Mouse (Mus musculus): ENCODE measurements around the gene Paqr5. TPM values are rescaled to one million over a fixed set of nuclear protein-coding genes. Genes with fewer than 3 reads are reported as not detected.

The Paqr5 gene
- polyA plus RNA-seq, 1 experiment from 2014 or later: 18.7 TPM

- ATAC-seq (ENCODE audit: insufficient number of reproducible peaks, insufficient read depth, low FRiP score, low read depth): peak; percentile 91
- peak overlapping the region; percentile 5; the same call in 1 of the 2 replicates for H3K4me2 ChIP-seq (replicated peaks; ENCODE audit: low read depth, low read length)
- WGBS: 67% methylated on average over 6 of the region's 6 CpGs
Observed at GRCm38 (mm10) chr9:61999653-62000420, 26.8 kb downstream of the Paqr5 start.

GRCm38 (mm10) chr9:61997860-61998259, 28.8 kb downstream of the Paqr5 start:
- Histone ChIP-seq H3K27ac (ENCODE audit: low read length) (peak overlapping the region; percentile 85; the same call in 1 of the 2 replicates), H3K27me3 (ENCODE audit: control insufficient read depth, insufficient read depth, low read length) (no peaks in the 10 kb centered on the region), H3K4me1 (ENCODE audit: control insufficient read depth, insufficient read depth, low read length) (peaks cover 7% of the 10 kb centered on the region; the same call in 1 of the 2 replicates), H3K9ac (replicated peaks; ENCODE audit: low read depth, low read length) (no peak overlapping the region), H3K4me2 (replicated peaks; ENCODE audit: low read depth, low read length) (no peak overlapping the region), H3K4me3 (ENCODE audit: low read depth, low read length) (no peak overlapping the region), H3K36me3 (ENCODE audit: control insufficient read depth, insufficient read depth, low read length) (no peaks in the 10 kb centered on the region), H3K9me3 (ENCODE audit: control insufficient read depth, low read depth, low read length) (no peaks in the 10 kb centered on the region)
- no peak for ATAC-seq (ENCODE audit: insufficient number of reproducible peaks, insufficient read depth, low FRiP score, low read depth)
- 28% methylated on average over 6 of the region's 6 CpGs for WGBS

More at GRCm38 (mm10) chr9:61999653-62000420, 26.8 kb downstream of the Paqr5 start:
- H3K4me3 ChIP-seq (ENCODE audit: low read depth, low read length): no peak overlapping the region
- H3K4me1 ChIP-seq (ENCODE audit: control insufficient read depth, insufficient read depth, low read length): peaks cover 7% of the 10 kb centered on the region; the same call in 1 of the 2 replicates
- no peaks in the 10 kb centered on the region for H3K27me3 ChIP-seq (ENCODE audit: control insufficient read depth, insufficient read depth, low read length)
- no peaks in the 10 kb centered on the region for H3K9me3 ChIP-seq (ENCODE audit: control insufficient read depth, low read depth, low read length)
- no peak overlapping the region for H3K9ac ChIP-seq (replicated peaks; ENCODE audit: low read depth, low read length)
- peak overlapping the region; percentile 85 for H3K27ac ChIP-seq (ENCODE audit: low read length)
- no peaks in the 10 kb centered on the region for H3K36me3 ChIP-seq (ENCODE audit: control insufficient read depth, insufficient read depth, low read length)

- WGBS: 51% methylated on average over 4 of the region's 4 CpGs
- ATAC-seq (ENCODE audit: insufficient number of reproducible peaks, insufficient read depth, low FRiP score, low read depth): no peak
- no peak overlapping the region for H3K9ac ChIP-seq (replicated peaks; ENCODE audit: low read depth, low read length)
- H3K4me1 ChIP-seq (ENCODE audit: control insufficient read depth, insufficient read depth, low read length): peaks cover 2% of the 10 kb centered on the region; the same call in 1 of the 2 replicates
- H3K4me2 ChIP-seq (replicated peaks; ENCODE audit: low read depth, low read length): no peak overlapping the region
- no peak overlapping the region for H3K4me3 ChIP-seq (ENCODE audit: low read depth, low read length)
- no peaks in the 10 kb centered on the region for H3K9me3 ChIP-seq (ENCODE audit: control insufficient read depth, low read depth, low read length)
- H3K36me3 ChIP-seq (ENCODE audit: control insufficient read depth, insufficient read depth, low read length): no peaks in the 10 kb centered on the region
- H3K27ac ChIP-seq (ENCODE audit: low read length): no peak overlapping the region
- H3K27me3 ChIP-seq (ENCODE audit: control insufficient read depth, insufficient read depth, low read length): no peaks in the 10 kb centered on the region
Observed at GRCm38 (mm10) chr9:61991158-61991557, 35.5 kb downstream of the Paqr5 start.

DNA sequence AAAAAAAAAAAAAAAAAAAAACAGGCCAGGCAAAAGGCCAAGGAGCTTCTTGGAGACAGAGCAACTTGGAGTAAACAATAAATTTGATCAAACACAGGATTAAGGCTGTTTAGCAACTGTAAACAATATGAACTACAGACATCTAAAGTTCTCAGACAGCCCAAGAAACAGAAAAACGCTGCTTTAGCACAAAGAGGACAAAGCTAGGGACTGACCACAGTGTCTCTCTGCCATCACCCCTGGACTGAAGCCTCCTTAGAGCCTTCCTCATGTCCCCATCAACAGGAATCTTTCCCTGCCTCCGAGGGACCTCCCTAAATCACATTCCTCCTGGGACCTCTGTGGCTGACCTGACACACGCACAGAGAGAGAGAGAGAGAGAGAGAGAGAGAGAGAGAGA, 35.9 kb downstream of the Paqr5 start:
- H3K4me2 ChIP-seq (replicated peaks; ENCODE audit: low read depth, low read length): no peak overlapping the region
- no peak overlapping the region for H3K9ac ChIP-seq (replicated peaks; ENCODE audit: low read depth, low read length)
- no peaks in the 10 kb centered on the region for H3K9me3 ChIP-seq (ENCODE audit: control insufficient read depth, low read depth, low read length)
- H3K27me3 ChIP-seq (ENCODE audit: control insufficient read depth, insufficient read depth, low read length): no peaks in the 10 kb centered on the region
- WGBS: 33% methylated on average over 3 of the region's 3 CpGs
- H3K4me1 ChIP-seq (ENCODE audit: control insufficient read depth, insufficient read depth, low read length): peaks cover 2% of the 10 kb centered on the region; the same call in 1 of the 2 replicates
- no peak overlapping the region for H3K4me3 ChIP-seq (ENCODE audit: low read depth, low read length)
- no peak overlapping the region for H3K27ac ChIP-seq (ENCODE audit: low read length)
- no peaks in the 10 kb centered on the region for H3K36me3 ChIP-seq (ENCODE audit: control insufficient read depth, insufficient read depth, low read length)
- ATAC-seq (ENCODE audit: insufficient number of reproducible peaks, insufficient read depth, low FRiP score, low read depth): no peak

- peaks cover 2% of the 10 kb centered on the region; the same call in 1 of the 2 replicates for H3K4me1 ChIP-seq (ENCODE audit: control insufficient read depth, insufficient read depth, low read length)
- no peak overlapping the region for H3K9ac ChIP-seq (replicated peaks; ENCODE audit: low read depth, low read length)
- H3K4me3 ChIP-seq (ENCODE audit: low read depth, low read length): no peak overlapping the region
- WGBS: 85% methylated on average over 7 of the region's 7 CpGs
- H3K27me3 ChIP-seq (ENCODE audit: control insufficient read depth, insufficient read depth, low read length): no peaks in the 10 kb centered on the region
- no peak overlapping the region for H3K27ac ChIP-seq (ENCODE audit: low read length)
- H3K36me3 ChIP-seq (ENCODE audit: control insufficient read depth, insufficient read depth, low read length): no peaks in the 10 kb centered on the region
- H3K9me3 ChIP-seq (ENCODE audit: control insufficient read depth, low read depth, low read length): no peaks in the 10 kb centered on the region
- no peak for ATAC-seq (ENCODE audit: insufficient number of reproducible peaks, insufficient read depth, low FRiP score, low read depth)
- no peak overlapping the region for H3K4me2 ChIP-seq (replicated peaks; ENCODE audit: low read depth, low read length)
Observed at GRCm38 (mm10) chr9:61986055-61986454, 40.6 kb downstream of the Paqr5 start.

DNA sequence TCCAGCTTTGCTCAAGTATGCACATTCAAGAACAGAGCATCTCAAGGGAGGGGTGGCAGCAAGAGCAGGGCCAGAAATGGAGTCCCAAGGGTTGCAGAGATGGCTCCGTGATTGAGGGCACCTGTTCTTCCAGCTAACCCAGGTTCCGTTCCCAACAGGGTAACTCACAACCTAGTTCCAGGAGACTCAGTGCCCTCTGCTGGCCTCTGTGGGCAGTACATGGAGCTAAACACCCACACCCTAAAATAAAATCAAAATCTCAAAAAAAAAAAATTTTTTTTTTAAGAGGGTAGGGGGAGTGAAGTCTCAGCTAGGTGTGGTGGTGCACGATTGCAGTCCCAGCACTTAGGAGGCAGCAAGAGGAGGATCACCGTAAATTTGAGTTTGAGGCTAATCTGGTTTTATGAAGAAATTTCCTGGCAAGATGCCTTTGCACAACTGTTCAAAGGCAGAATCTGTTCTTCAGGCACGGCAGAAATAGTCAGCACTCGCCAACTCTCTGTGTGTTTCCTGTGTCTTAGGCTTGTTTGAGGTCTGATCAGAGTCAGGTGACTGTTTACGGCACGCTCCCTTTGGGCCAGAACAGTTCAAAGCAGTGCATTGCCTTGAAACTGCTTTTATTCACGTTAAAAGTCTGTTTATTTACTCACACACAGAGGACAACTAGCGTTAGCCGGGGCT, 41.3 kb downstream of the Paqr5 start:
- Histone ChIP-seq H3K27ac (ENCODE audit: low read length) (no peak overlapping the region), H3K36me3 (ENCODE audit: control insufficient read depth, insufficient read depth, low read length) (no peaks in the 10 kb centered on the region), H3K4me1 (ENCODE audit: control insufficient read depth, insufficient read depth, low read length) (no peaks in the 10 kb centered on the region), H3K27me3 (ENCODE audit: control insufficient read depth, insufficient read depth, low read length) (no peaks in the 10 kb centered on the region), H3K4me3 (ENCODE audit: low read depth, low read length) (no peak overlapping the region), H3K9me3 (ENCODE audit: control insufficient read depth, low read depth, low read length) (no peaks in the 10 kb centered on the region), H3K4me2 (replicated peaks; ENCODE audit: low read depth, low read length) (no peak overlapping the region), H3K9ac (replicated peaks; ENCODE audit: low read depth, low read length) (no peak overlapping the region)
- no peak for ATAC-seq (ENCODE audit: insufficient number of reproducible peaks, insufficient read depth, low FRiP score, low read depth)
- 56% methylated on average over 11 of the region's 11 CpGs for WGBS

- Histone ChIP-seq H3K36me3 (ENCODE audit: control insufficient read depth, insufficient read depth, low read length) (no peaks in the 10 kb centered on the region), H3K9ac (replicated peaks; ENCODE audit: low read depth, low read length) (no peak overlapping the region), H3K4me1 (ENCODE audit: control insufficient read depth, insufficient read depth, low read length) (no peaks in the 10 kb centered on the region), H3K9me3 (ENCODE audit: control insufficient read depth, low read depth, low read length) (no peaks in the 10 kb centered on the region), H3K27me3 (ENCODE audit: control insufficient read depth, insufficient read depth, low read length) (no peaks in the 10 kb centered on the region), H3K27ac (ENCODE audit: low read length) (no peak overlapping the region), H3K4me3 (ENCODE audit: low read depth, low read length) (no peak overlapping the region), H3K4me2 (replicated peaks; ENCODE audit: low read depth, low read length) (no peak overlapping the region)
- WGBS: 82% methylated on average over 7 of the region's 7 CpGs
- ATAC-seq (ENCODE audit: insufficient number of reproducible peaks, insufficient read depth, low FRiP score, low read depth): no peak
Observed at GRCm38 (mm10) chr9:61982940-61983620, 43.6 kb downstream of the Paqr5 start.

- Histone ChIP-seq H3K27ac (ENCODE audit: low read length) (no peak overlapping the region), H3K27me3 (ENCODE audit: control insufficient read depth, insufficient read depth, low read length) (no peaks in the 10 kb centered on the region), H3K4me2 (replicated peaks; ENCODE audit: low read depth, low read length) (no peak overlapping the region), H3K4me1 (ENCODE audit: control insufficient read depth, insufficient read depth, low read length) (no peaks in the 10 kb centered on the region), H3K9ac (replicated peaks; ENCODE audit: low read depth, low read length) (no peak overlapping the region), H3K9me3 (ENCODE audit: control insufficient read depth, low read depth, low read length) (no peaks in the 10 kb centered on the region), H3K4me3 (ENCODE audit: low read depth, low read length) (no peak overlapping the region), H3K36me3 (ENCODE audit: control insufficient read depth, insufficient read depth, low read length) (no peaks in the 10 kb centered on the region)
- WGBS: 68% methylated on average over 5 of the region's 5 CpGs
- no peak for ATAC-seq (ENCODE audit: insufficient number of reproducible peaks, insufficient read depth, low FRiP score, low read depth)
Observed at GRCm38 (mm10) chr9:61981876-61982275, 44.8 kb downstream of the Paqr5 start.
